Mouse (Mus musculus): ENCODE measurements around the gene Tgif2. TPM values are rescaled to one million over a fixed set of nuclear protein-coding genes. Genes with fewer than 3 reads are reported as not detected.

The Tgif2 gene
- polyA plus RNA-seq (2015; fragmentation: Nextera tagmentation; extraction: Ambion mirVana): 10.4 and 11.8 TPM in 2 replicates

DNA sequence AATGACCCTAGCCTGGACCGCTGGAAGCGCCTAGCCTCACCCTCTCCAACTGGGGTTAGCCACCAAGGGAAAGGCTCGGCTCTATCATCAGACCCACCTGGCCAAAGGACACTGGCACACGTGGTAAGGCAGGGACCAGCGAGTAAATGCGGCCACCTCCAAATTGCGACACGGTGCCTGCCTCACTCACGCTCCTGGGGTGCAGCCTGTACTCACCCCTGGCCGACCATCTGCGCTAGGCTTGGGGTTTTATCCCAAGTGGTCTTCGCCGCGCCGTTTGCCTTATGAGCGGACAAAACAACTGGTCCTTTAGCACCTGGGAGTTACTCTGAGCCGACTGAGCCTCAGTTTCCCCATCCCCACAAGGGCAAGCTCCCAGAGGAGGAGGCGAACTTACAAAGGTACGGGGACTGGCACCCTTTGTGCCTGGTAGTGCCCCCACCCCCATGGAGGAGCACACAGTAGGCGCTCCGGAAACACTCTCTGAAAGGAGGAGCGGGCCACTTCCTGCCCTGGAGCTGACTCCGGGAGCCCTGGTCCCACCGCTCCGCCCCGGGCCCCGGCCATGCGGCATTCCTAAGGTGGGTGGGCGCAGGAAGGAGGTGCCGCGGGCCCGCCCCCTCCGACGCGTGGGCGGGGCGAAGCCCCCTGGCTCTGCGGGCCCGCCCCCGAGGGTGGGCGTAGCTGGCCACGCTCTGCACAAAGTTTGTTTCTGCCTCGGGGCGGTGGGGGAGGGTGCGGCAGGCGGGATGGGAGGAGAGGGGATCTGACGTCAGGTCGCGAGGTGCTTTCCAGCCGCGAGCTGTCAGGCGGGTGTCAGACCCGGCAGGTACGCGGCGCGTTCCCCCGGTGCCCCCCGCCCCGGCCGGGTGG lies at the start of gene Tgif2:
Tgif2 (plus strand) TSS at position 689 of the 873 bp plus-strand sequence.

GRCm38 (mm10) chr2:156857835-156858234 lies 18.0 kb downstream of the Tgif2 start, which contains the start of gene 4930518I15Rik:
4930518I15Rik (minus strand) TSS chr2:156857946.

DNA sequence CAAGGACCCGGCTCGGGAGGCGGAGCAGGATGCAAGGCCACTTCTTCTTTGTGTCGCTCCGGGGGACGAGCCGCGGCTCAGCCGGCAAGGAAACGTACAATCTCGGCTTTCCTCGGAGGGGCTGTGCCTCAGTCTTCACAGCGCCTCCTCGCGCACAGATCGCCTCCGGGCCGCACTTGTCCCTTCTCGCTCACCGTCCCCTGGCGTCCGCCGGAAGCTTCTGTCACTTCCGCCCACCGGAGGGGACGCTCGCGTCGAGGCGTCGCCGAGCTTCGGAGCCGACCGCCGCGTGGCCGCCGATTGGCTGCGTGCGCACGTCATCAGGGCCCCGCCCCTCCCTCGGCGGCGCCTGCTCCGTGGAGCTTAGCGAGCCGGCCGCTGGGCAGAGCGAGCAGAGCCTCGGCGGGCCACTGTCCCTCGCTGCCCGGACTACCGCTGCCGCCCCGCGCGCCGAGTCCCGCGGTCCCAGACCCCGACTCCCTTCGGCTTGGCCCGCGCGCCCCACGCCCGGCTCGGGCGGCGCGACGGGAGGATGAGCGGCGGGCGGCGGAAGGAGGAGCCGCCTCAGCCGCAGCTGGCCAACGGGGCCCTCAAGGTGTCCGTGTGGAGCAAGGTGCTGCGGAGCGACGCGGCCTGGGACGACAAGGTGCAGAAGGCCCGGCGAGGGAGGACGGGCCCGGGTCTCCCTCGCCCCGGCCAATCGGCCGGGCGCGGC lies 23.1 kb downstream of the Tgif2 start, which contains the start of gene Rab5if:
Rab5if (plus strand) TSS at position 357 of the 715 bp plus-strand sequence.

DNA sequence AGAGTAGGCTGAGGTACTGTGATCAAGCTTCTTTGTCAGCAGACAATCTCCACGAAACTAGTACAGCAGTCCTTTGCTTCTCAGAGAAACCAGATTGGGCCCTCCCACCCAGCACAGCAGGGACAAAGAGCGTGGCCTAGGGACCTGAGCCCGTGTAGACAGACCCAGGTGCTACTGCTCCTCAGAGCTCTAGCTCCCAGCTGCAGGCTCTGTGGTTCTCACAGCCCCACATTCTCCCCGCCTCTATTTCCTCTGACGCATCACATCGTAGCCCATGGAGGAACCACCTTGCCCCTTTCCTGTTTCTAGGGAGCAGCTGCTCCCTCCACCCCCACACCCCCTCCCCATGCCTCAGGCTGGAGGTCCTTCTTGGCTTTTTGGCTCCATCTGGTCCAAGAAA lies 47.2 kb downstream of the Tgif2 start, which contains the start of gene Sla2:
Sla2 (minus strand) TSS at position 176 of the 400 bp plus-strand sequence.

Other genes with a start within 250 kb of the Tgif2 start
- gene Dlgap4, start 226.3 kb upstream of the Tgif2 start, polyA plus RNA-seq (2015; fragmentation: Nextera tagmentation; extraction: Ambion mirVana): 52.9 and 58.9 TPM in 2 replicates
- gene Myl9, start 64.6 kb upstream of the Tgif2 start, polyA plus RNA-seq (2015; fragmentation: Nextera tagmentation; extraction: Ambion mirVana): 455 and 518 TPM in 2 replicates
- 2.2 and 3.2 TPM in 2 replicates for gene 4930518I15Rik, start 17.9 kb downstream of the Tgif2 start, polyA plus RNA-seq (2015; fragmentation: Nextera tagmentation; extraction: Ambion mirVana)
- gene Rab5if, start 23.1 kb downstream of the Tgif2 start, polyA plus RNA-seq (2015; fragmentation: Nextera tagmentation; extraction: Ambion mirVana): 117 and 139 TPM in 2 replicates
- 0.10 and 0.18 TPM in 2 replicates for gene Sla2, start 47.2 kb downstream of the Tgif2 start, polyA plus RNA-seq (2015; fragmentation: Nextera tagmentation; extraction: Ambion mirVana)
- 18.3 and 19.1 TPM in 2 replicates for gene Ndrg3, start 152.0 kb downstream of the Tgif2 start, polyA plus RNA-seq (2015; fragmentation: Nextera tagmentation; extraction: Ambion mirVana)
- gene Dsn1, start 167.1 kb downstream of the Tgif2 start, polyA plus RNA-seq (2015; fragmentation: Nextera tagmentation; extraction: Ambion mirVana): 8.6 and 10.2 TPM in 2 replicates
- 1.5 and 1.6 TPM in 2 replicates for gene Soga1, start 239.2 kb downstream of the Tgif2 start, polyA plus RNA-seq (2015; fragmentation: Nextera tagmentation; extraction: Ambion mirVana)
- not detected in 2 replicates for gene Tldc2, start 247.0 kb downstream of the Tgif2 start, polyA plus RNA-seq (2015; fragmentation: Nextera tagmentation; extraction: Ambion mirVana)